Mouse (Mus musculus): ENCODE measurements around the gene Gm20917. TPM values are rescaled to one million over a fixed set of nuclear protein-coding genes. Genes with fewer than 3 reads are reported as not detected.
"Not testable (repeated sequence)": the region's sequence is repeated elsewhere in the genome, so short reads cannot be mapped to it uniquely, and the experiment has no call there.

The Gm20917 gene
- total RNA-seq (2022) = not detected

DNA sequence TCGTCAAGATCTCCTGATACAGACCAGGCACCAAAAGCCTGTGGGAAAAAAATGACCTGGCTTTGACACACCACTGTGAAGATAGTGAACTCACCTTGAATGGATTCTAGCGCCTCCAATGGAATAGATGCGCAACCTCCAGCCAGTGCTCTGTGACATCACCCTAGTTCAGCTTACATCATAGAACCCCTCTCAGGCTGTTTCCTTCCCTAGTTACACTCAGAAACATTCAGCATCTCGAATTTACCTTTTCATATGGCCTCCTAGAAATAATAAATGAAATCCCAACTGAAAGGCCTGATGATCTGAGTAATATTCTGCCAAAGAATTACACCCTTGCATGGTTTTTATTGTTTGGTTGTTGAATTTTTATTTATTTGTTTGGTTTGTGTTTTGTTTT is at the start of gene Gm20917:
Gm20917 (minus strand) TSS at position 101 of the 400 bp plus-strand sequence.
- DNase-seq = not testable (repeated sequence)

Other genes with a start within 250 kb of the Gm20917 start
- gene Gm20916, start 168.4 kb upstream of the Gm20917 start, total RNA-seq (2022) = not detected

All from adrenal gland, adult 8-10 months (tissue).